Mouse (Mus musculus) megakaryocyte, embryonic 14.5 days (primary cell): ENCODE data around the gene Nupr1l.

Source experiments
- FLI1 ChIP-seq: IDR thresholded peaks from 2 replicates; pipeline ENCODE4 v1.6.1; 2012; ENCODE audit warnings: low read length, inconsistent platforms, mixed read lengths
- GATA1 ChIP-seq: IDR thresholded peaks from 3 replicates; pipeline ENCODE4 v1.6.1; 2012; ENCODE audit warnings: mixed read lengths, low read length, inconsistent platforms, borderline replicate concordance

- TF ChIP-seq GATA1 (no peak), FLI1 (no peak)
Measured at GRCm38 (mm10) chr5:129875098-129875497, 33.2 kb upstream of the Nupr1l start.
